Mouse (Mus musculus) ovary, postnatal 14 days (tissue): ENCODE data around the gene Cd63.

Experiments
- DNase-seq: peaks from one replicate; pipeline ENCODE4 v3.0.0; 2022; ENCODE audit warnings: low spot score

Gene Cd63

GRCm38 (mm10) chr10:128929638-128930378 lies 29.0 kb downstream of the Cd63 start:
- no peak for DNase-seq

DNA sequence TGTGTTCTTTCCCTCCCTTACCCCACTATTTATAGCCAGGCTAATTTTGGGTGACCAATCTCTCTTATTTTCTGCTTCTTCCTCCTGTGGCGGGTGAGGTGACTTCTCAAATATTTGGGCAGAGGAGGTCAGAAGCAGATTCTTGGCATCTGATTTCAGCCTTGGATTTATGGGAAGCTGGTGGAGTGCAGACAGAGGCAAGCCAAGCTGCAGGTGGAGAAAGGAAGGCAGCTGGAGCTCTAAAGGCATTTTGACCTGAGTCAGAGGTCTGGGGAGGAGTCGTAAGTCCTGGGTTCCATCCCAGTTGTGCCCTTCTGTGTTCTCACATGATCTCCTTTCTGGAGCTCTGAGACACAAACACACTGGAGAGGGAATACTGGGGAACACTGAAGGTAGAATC lies 30.7 kb downstream of the Cd63 start:
- DNase-seq: no peak

DNA sequence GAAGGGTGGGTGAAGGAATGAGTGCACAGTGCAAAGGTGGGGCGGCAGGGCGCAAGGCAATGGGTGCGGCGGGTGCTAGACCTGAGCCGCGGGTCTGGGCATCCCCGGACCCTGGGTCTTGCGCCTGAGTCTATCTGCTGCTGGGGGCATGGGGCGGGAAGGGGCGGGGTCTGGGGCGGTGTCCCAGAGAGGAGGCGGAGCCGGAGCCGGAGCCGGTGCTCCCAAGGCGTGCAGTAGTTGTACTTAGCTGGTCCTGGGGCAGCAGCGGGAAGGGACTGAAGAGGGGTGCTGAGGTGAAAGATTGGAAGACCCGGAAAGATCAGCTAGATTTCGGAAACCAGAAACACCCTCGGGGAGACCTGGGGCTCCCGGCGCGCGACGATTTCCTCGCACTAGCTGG lies 32.8 kb downstream of the Cd63 start, which contains the start of gene Itga7:
Gene Itga7, plus strand, starts transcription at position 245 of the 400 bp plus-strand sequence.
- DNase-seq: no peak

- DNase-seq: no peak
Measured at GRCm38 (mm10) chr10:128933976-128934721, 33.4 kb downstream of the Cd63 start.

- DNase-seq: no peak
Measured at GRCm38 (mm10) chr10:128934997-128935787, 34.4 kb downstream of the Cd63 start.

DNA sequence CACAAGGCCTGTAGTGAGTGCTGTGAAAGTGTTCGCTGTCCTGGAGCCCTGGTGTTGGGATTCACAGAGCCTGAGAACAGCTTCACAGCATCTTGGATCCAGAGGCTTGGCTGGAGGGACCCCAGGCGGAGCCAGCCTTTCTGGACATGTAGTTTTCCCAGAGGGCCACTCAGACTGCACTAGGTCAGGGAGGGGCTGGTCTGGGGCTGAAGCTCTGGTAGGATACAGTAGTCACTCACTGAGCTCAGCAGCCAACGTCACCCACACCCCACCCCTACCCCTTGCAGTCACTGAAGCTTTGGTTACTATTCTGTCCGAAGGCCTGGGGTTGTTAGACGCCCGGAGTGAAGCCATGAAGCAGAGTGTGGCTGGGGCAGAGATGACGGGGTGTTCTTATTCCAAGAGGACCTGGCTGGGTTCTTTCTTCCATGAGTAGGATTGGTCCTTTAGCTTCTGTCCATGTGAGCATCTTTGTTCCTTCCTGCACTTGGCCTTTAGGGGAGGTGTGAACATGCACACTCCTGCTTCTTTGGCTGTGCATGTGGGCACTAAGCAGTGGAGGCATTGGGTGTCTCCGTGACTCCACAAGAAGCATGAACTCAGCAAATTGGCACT lies 35.1 kb downstream of the Cd63 start:
- DNase-seq: no peak

DNA sequence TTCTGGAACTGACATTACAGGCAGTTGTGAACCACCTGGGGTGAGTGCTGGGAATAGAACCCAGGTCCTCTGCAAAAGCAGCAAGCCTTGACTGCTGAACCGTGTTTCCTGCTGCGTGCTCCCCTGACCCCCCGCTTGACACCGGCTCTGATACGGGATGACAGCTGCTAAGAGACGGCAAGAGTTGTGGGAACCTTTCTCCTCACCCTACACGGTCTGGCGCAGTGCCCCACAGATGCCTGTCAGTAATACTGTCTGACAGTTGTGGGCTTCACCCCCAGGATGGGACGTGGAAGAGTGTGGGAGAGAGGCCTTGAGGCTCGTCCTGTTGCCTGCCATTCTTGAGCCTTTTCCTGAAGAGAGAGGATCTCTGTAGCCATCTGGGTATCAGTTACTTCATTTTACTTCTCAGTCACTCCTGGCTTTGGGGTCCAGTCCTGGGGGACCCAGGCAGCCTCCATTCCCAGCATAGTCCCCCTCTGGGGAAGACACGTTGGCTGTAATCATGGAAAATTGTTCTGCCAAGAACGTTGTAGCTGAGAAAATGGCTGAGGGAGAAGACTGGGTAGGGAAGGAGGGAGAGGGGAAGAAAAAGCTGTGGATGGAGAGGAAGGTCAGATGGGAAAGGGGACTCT lies 37.1 kb downstream of the Cd63 start:
- no peak for DNase-seq

DNA sequence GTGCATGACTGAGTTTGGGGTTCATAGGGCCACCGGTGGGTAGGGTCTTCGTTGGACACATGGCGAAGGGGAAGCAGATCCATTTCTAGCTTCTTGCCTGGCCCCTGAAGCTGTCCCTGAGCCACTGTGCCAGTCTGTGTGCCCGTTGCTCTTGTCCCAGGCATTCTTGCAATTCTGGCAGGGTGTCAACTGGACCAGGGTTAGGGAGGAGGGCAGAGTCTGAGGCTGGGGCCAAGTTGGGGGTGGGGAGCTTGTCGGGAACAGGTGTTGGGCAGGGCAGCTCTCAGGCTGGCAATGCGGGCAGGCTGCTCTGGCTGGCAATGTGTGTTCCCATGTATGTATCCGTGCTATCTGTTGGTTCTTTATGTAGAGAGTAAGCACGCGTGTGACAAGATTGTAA lies 37.7 kb downstream of the Cd63 start:
- DNase-seq: no peak

- DNase-seq: no peak
Measured at GRCm38 (mm10) chr10:128938974-128939373, 38.2 kb downstream of the Cd63 start.

- no peak for DNase-seq
Measured at GRCm38 (mm10) chr10:128940475-128941061, 39.8 kb downstream of the Cd63 start.

- no peak for DNase-seq
Measured at GRCm38 (mm10) chr10:128945675-128946074, 44.9 kb downstream of the Cd63 start.

- DNase-seq: no peak
Measured at GRCm38 (mm10) chr10:128947496-128947895, 46.7 kb downstream of the Cd63 start.

GRCm38 (mm10) chr10:128950208-128950887 lies 49.6 kb downstream of the Cd63 start:
- no peak for DNase-seq

DNA sequence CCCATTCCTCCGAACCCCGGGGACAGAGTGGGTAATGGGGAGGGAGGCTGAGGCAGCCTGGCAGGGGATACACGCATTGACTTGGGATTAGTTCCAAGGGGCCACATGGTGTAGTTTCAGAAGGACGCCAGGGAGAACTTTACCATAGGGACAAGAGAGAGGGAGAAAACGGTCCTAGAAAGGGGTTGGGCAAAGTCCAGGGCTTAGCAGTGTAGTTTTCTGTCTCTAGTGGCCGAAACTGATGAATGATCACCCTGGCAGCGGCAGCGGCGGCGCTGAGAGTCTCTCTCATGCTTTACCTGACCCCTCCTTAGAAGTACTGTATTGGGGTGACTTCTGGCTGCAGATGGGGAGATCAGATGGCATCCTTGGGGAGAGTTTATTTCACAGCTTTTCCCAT lies 57.6 kb downstream of the Cd63 start:
- DNase-seq: no peak

DNA sequence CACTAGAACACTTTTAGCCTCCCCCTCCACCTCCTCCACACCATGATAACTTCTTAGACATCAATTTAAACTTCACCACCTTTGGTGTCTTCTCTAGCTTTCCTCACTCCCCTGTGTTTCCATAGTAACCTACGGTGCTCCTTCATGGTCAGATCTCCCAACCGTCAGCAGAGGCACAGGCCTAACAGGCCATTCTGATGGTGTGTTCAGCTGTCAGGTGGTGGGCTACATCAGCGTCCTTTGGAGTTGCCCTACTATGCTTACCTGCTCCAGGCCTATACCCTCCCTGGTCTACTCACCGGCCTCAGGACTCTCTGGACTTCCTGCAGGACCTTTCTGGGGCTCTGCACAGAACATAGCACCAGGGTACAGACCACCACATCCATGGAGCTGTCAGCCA lies 59.4 kb downstream of the Cd63 start:
- DNase-seq: no peak

DNA sequence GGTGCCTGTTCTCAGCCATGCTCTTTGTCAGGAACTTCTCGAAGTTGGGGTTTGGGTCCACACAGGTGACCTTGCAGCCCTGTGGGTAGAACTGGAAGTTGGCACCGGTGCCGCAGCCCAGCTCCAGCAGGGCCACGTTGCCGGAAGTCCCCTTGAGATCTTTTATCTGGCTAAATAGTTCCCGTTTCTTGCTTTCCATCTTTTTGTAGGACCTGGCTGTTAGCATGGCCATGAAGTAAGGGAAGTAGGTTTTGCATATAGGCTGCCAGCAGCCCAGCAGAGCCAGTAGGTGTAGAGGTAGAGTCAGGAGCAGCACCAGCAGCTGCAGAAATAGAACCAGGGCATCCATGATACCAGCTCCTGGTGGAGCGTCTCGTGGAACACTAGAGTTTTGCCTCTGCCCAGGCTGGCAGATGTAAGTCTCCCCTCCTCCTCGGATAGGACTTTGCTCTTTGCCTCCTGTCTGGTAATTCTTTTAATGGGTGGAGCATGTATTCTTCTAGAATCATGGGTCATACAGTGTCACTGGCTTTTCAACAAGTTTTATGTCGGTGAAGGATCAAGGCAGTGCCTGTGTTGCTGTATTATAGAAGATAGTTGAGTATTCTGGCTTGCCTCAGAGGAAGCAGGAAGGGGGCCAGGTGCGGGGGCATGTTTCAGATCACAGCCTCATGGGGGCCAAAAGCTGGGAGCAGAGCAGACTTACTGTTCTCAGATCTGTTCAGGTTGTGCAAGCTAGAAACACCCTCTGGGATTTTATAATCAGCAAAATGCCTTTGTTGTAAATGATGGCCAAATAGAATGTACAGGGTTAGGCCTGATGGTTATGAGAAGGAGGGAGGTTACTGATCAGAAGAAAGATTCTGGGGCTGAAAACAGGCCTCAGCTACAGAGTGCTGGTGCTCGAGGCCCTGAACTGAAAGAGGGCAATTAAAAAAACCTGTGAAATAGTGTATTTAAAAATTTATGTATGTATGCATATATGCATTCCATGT lies 60.1 kb downstream of the Cd63 start, which contains the start of gene Mettl7b:
Gene Mettl7b, minus strand, starts transcription at position 399 of the 995 bp plus-strand sequence.
- no peak for DNase-seq
